Mouse (Mus musculus) midbrain, embryonic 15.5 days (tissue): ENCODE results near the gene Ocln. TPM values are rescaled to one million over a fixed set of nuclear protein-coding genes. Genes with fewer than 3 reads are reported as not detected.
A peak's percentile ranks its signal among the peaks of the same experiment; 100 is the strongest.

Experiments
- ATAC-seq: fragments of 200-750 bp; cut with Nextera tagmentation; replicated peaks from 2 replicates; pipeline ENCODE4 v1.8.0; 2017; ENCODE audit warnings: moderate TSS enrichment
- H3K27ac ChIP-seq: fragments of 300-500 bp; sonication (generic); 2 replicates; pipeline ENCODE4 v1.5.1; 2015; ENCODE audit warnings: mild to moderate bottlenecking, inconsistent platforms
- H3K27me3 ChIP-seq: fragments of 300-500 bp; sonication (generic); replicated peaks from 2 replicates; pipeline ENCODE4 v1.6.1; 2015; ENCODE audit warnings: inconsistent platforms
- H3K36me3 ChIP-seq: fragments of 300-500 bp; sonication (generic); replicated peaks from 2 replicates; pipeline ENCODE4 v1.6.1; 2015; ENCODE audit warnings: inconsistent platforms
- H3K4me1 ChIP-seq: fragments of 300-500 bp; sonication (generic); 2 replicates; pipeline ENCODE4 v1.6.1; 2015; ENCODE audit warnings: inconsistent platforms
- H3K4me2 ChIP-seq: fragments of 300-500 bp; sonication (generic); 2 replicates; pipeline ENCODE4 v1.6.1; 2015; ENCODE audit warnings: inconsistent platforms, mild to moderate bottlenecking, moderate library complexity
- H3K4me3 ChIP-seq: fragments of 300-500 bp; sonication (generic); 2 replicates; pipeline ENCODE4 v1.5.1; 2015; ENCODE audit warnings: mild to moderate bottlenecking, inconsistent platforms
- H3K9ac ChIP-seq: fragments of 300-500 bp; sonication (generic); 2 replicates; pipeline ENCODE4 v1.6.1; 2015; ENCODE audit warnings: mild to moderate bottlenecking, inconsistent platforms
- H3K9me3 ChIP-seq: fragments of 300-500 bp; sonication (generic); 2 replicates; pipeline ENCODE4 v1.6.1; 2016; ENCODE audit warnings: inconsistent platforms
- WGBS: fragments of 180-500 bp; shearing (Covaris S2); methylation state at CpG from one replicate; pipeline ENCODE4 v1.1.7; 2015; ENCODE audit warnings: mixed read lengths; 5-methylcytosine and 5-hydroxymethylcytosine counted together
- polyA plus RNA-seq: library from polyadenylated mRNA; unstranded; fragments of >200 nt; fragmentation: Nextera tagmentation; extraction: Ambion mirVana; gene quantifications from 2 replicates; pipeline ENCODE4 v1.2.1, GENCODE M21; 2015

Ocln gene
- polyA plus RNA-seq, 1 experiment from 2014 or later: 8.6 TPM

DNA sequence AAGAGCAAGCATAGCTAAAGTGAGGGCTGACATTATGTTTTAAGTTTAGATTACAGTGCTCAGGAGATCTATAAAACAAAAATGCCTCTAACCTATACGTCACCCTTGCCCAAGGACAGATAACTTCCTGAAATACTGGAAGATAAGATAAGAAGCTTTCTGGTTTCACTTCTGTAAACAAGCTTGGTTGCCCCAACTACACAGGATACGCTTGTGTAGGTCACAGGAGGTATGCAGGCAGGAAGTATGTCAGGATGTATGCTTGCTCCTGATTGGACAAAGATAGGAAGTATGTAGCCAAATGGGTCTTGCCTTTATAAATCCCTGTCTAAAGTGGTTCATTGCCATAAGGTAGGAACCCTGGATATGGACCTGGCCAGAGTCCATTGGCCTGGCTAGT is 23.4 kb upstream of the Ocln start:
- Histone ChIP-seq H3K4me3 (no peak overlapping the region), H3K9me3 (no peaks in the 10 kb centered on the region), H3K36me3 (no peaks in the 10 kb centered on the region), H3K4me2 (no peak overlapping the region), H3K9ac (no peak overlapping the region), H3K4me1 (no peaks in the 10 kb centered on the region), H3K27ac (no peak overlapping the region), H3K27me3 (no peaks in the 10 kb centered on the region; the same call in 1 of the 2 replicates)
- 76% methylated on average over 2 of the region's 2 CpGs for WGBS
- ATAC-seq: no peak

DNA sequence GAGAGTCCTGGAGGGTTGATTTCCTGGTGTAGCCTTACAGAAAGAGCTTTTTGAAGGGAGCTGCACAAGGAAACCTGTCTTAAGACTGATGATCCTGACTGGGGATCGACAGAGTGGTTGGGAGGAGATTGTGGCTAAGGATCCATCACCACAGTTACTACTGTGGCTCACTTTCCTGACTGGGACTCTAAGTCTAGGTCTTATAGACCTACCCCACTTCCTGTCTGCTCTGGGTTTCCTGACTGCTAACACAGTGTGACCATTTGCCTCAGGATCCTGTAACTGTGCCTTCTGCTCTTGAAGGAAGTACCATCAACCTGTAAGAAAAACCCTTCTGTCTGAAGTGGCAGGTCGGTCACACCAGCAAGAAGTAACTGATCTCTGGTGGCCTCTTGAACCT is 18.2 kb upstream of the Ocln start:
- H3K4me2 ChIP-seq: no peak overlapping the region
- H3K27me3 ChIP-seq: no peaks in the 10 kb centered on the region
- no peaks in the 10 kb centered on the region for H3K36me3 ChIP-seq
- ATAC-seq: no peak
- no peak overlapping the region for H3K4me3 ChIP-seq
- no peak overlapping the region for H3K9ac ChIP-seq
- 91% methylated on average over 2 of the region's 2 CpGs for WGBS
- no peaks in the 10 kb centered on the region for H3K4me1 ChIP-seq
- H3K27ac ChIP-seq: no peak overlapping the region
- H3K9me3 ChIP-seq: no peaks in the 10 kb centered on the region

DNA sequence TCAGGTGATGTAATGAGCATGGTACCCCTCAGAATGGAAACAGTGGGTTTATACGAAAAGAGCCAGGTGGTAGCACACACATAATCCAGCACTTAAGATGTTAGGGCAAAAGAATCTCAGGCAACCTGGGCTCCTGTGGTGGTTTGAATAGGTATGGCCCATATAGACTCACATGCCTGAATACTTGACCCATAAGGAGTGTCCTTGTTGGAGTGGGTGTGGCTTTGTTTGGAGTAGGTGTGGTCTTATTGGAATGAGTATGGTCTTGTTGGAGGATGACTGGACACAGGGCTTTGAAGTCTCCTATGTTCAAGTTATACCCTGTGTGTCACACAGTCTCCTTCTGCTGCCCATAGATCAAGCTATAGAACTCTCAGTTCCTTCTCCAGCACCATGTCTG is 15.8 kb upstream of the Ocln start:
- H3K9ac ChIP-seq: no peak overlapping the region
- H3K27ac ChIP-seq: no peak overlapping the region
- no peaks in the 10 kb centered on the region for H3K36me3 ChIP-seq
- H3K4me2 ChIP-seq: no peak overlapping the region
- H3K27me3 ChIP-seq: no peaks in the 10 kb centered on the region
- H3K4me3 ChIP-seq: no peak overlapping the region
- no peaks in the 10 kb centered on the region for H3K9me3 ChIP-seq
- WGBS: 98% methylated on average over 1 of the region's 1 CpGs
- ATAC-seq: no peak
- no peaks in the 10 kb centered on the region for H3K4me1 ChIP-seq

DNA sequence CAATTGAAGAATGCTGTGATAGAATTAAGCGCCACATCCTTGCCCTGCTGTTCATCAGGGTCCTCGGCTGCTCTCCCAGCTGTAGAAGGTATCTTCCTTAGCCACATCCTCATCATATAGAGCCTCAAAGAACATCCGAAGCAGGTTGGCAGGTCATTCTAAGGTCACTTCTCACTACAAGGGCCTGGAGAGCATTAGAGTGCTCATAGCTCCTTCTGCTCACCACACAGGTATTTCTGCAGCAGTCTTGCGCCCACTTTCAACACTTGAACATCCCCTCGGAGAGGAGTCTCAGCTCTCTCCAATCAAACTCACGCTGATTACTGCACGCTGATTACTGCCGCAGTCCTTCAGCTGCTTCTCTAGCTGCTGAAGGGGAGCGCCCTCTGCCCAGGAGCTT is 6.9 kb upstream of the Ocln start:
- whole genome bisulfite sequencing: 83% methylated on average over 9 of the region's 9 CpGs
- no peak overlapping the region for H3K4me2 ChIP-seq

DNA sequence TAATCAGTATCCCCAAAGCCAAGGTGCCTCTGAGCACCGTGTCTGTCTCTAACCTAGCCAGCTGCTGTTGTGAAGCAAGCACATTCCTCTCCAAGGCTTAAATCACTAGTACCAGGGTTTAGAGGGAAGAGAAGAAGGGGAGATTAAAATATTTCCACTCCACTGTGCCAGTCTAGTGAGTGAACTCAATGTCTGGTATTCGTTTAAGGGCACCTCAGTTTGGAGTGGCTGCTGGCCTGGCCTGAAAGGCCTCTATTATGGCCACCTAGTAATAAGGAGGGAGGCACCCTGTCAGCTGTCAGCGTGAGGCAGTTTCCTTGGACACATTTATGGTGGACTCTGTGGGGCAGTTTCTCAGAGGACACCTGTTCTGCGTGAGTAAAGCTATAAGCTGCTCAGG is 4.5 kb upstream of the Ocln start:
- H3K4me2 ChIP-seq: no peak overlapping the region
- peaks cover 12% of the 10 kb centered on the region for H3K4me1 ChIP-seq
- no peak for ATAC-seq
- no peaks in the 10 kb centered on the region for H3K9me3 ChIP-seq
- H3K4me3 ChIP-seq: no peak overlapping the region
- no peaks in the 10 kb centered on the region for H3K36me3 ChIP-seq
- 83% methylated on average over 4 of the region's 4 CpGs for WGBS
- H3K27me3 ChIP-seq: peaks cover 16% of the 10 kb centered on the region
- no peak overlapping the region for H3K9ac ChIP-seq
- no peak overlapping the region for H3K27ac ChIP-seq

More for the DNA sequence above, 6.9 kb upstream of the Ocln start:
- no peaks in the 10 kb centered on the region for H3K36me3 ChIP-seq
- H3K27ac ChIP-seq: no peak overlapping the region
- H3K9ac ChIP-seq: no peak overlapping the region
- H3K9me3 ChIP-seq: no peaks in the 10 kb centered on the region
- ATAC-seq: no peak
- H3K27me3 ChIP-seq: no peaks in the 10 kb centered on the region
- H3K4me1 ChIP-seq: no peaks in the 10 kb centered on the region
- H3K4me3 ChIP-seq: no peak overlapping the region

DNA sequence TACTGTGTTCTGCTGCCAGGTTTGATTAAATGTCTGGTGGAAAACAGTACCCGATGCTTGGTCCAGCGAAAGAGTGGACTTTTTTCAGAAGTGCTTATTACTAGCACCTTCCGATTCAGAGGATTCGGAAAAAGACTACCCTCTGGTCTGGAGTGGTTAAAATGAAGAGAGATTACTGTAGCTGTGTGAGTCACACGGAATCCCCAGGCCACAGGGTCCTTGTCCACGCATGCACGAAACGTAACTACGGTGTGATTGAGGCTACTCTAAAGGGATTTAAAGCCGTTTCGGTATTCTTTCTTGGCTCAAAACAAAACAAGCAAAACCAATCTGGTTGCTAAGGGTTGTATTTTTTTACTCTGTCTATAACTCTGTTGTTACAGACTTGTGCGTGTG is 522 bp upstream of the Ocln start:
- H3K27me3 ChIP-seq: peaks cover 44% of the 10 kb centered on the region
- peak overlapping the region; percentile 43; the same call in 1 of the 2 replicates for H3K9ac ChIP-seq
- H3K36me3 ChIP-seq: no peaks in the 10 kb centered on the region
- H3K4me3 ChIP-seq: peak overlapping the region; percentile 69
- WGBS: 5% methylated on average over 12 of the region's 12 CpGs
- peak overlapping the region; percentile 98 for H3K4me2 ChIP-seq
- peaks cover 22% of the 10 kb centered on the region for H3K4me1 ChIP-seq
- ATAC-seq: no peak
- no peak overlapping the region for H3K27ac ChIP-seq
- H3K9me3 ChIP-seq: no peaks in the 10 kb centered on the region

DNA sequence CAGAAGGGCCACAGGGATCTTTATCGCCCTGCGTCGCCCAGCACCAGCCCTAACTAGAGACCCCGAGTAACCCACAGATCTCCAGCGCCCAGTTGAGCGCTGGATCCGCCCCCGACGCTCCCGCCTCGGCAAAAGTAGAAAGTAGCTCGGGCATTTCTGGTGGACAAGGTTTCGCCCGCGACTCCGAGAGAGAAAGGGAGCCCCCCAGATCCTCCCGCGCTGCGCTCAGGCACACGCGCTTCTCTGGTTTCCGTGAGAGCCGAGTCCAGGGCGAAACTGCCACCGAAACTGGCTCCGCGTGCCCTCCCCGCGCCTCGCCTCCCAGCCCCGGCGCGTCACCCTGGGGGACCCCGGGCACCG is 529 bp downstream of the Ocln start:
- 1% methylated on average over 33 of the region's 35 CpGs for WGBS
- Histone ChIP-seq H3K36me3 (no peaks in the 10 kb centered on the region), H3K4me3 (peak overlapping the region; percentile 69), H3K27me3 (peaks cover 44% of the 10 kb centered on the region), H3K4me2 (peak overlapping the region; percentile 98), H3K27ac (no peak overlapping the region), H3K9me3 (no peaks in the 10 kb centered on the region), H3K4me1 (peaks cover 22% of the 10 kb centered on the region), H3K9ac (peak overlapping the region; percentile 43)
- peak; percentile 55 for ATAC-seq

DNA sequence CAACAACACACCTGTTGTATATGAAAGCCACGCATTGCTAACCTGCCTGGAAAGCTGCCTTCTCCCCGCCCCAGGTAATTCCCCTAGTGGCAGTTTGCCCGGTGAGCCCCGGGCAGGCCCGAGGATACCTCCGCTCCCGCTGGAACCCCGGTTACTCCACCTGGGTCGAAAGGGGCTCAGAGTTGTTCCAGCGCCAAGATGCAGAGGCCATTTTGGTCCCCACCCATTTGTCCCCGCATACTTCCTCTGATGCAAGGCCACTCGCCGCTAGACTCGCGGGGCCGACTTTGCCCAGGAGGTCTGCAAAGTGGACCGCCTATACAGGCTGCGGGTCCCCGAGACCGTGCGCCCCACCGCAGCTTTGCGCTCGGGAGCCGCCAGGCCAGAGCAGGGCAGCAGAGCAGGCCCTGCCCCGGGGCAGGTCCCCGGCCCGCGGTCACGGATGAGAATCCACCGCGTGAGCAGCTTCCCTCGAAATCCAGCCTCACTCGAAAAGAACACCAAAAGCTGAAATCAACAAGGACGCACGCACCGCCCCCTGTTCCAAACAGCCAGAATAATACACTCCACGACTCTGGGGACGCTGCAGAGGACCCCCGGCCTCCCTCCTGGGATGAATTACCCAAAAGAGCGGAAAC is 1.0 kb downstream of the Ocln start:
- H3K9me3 ChIP-seq: no peaks in the 10 kb centered on the region
- peak overlapping the region; percentile 69 for H3K4me3 ChIP-seq
- peaks cover 44% of the 10 kb centered on the region for H3K27me3 ChIP-seq
- H3K27ac ChIP-seq: no peak overlapping the region
- H3K4me1 ChIP-seq: peaks cover 22% of the 10 kb centered on the region
- ATAC-seq: peak; percentile 56
- no peaks in the 10 kb centered on the region for H3K36me3 ChIP-seq
- WGBS: under 1% methylated on average over 41 of the region's 41 CpGs
- H3K9ac ChIP-seq: peak overlapping the region; percentile 43
- peak overlapping the region; percentile 98 for H3K4me2 ChIP-seq

DNA sequence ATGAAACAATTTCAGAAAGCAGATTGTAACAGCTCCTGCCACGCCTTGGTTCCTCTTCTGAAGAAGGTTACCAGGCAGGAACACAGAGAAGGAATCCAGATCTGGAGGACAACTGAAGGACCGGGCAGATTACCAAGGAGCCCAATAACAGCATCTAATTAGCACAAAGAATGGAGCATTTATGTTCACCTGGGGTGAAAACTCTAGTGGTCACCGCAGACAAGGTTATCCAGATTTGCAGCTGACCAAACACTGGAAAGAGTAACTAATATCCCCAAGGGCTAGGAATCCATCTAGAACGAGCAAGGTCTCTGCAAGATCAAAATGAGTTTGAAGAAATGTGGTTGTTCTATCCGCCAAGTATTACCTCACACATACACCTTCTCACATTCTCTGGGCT is 5.2 kb downstream of the Ocln start:
- WGBS: 85% methylated on average over 5 of the region's 5 CpGs

DNA sequence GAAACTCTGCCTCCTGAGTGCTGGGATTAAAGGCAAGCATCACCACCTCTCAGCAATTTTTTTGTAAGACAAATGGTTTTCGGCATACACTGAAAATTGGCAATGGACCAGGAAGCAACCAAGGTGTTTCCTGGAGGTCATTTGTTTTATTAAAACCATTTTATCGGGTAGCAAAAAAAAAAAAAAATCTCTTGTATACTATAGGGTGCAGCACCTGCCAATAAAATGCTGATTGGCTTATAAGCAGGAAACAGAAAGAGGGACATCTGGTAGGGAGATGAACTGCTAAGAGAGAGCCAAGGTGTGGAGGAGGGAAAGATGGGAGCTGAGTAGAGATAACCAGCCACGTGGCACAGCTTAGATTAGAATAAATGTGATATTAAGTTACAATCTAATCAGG is 7.0 kb downstream of the Ocln start:
- 81% methylated on average over 3 of the region's 3 CpGs for WGBS
- no peak for ATAC-seq

More for the DNA sequence above, 5.2 kb downstream of the Ocln start:
- Histone ChIP-seq H3K9ac (no peak overlapping the region), H3K27me3 (peaks cover 31% of the 10 kb centered on the region), H3K4me1 (peaks cover 12% of the 10 kb centered on the region), H3K9me3 (no peaks in the 10 kb centered on the region), H3K4me2 (no peak overlapping the region), H3K4me3 (no peak overlapping the region), H3K36me3 (no peaks in the 10 kb centered on the region), H3K27ac (no peak overlapping the region)
- ATAC-seq: no peak

DNA sequence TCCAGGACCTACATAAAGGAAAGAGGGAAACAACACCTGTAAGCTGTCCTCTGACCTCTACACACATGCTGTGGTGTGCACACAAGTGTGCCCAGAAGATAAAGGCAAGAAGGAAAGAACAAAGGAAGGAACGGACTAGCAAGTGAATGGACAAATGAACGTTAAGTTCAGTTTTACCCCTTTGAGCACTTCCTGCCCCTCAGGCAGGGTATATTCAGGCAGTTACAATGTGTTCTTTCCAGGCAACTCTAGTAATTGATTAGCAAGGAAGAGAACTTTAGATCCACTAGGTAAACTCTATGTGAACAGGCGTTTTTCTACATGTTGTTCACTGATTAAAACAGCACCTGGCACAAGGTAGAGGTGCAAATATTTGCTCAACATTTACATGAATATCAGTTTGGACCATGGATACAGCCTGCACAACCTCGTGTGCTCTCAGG is 8.3 kb downstream of the Ocln start:
- H3K27ac ChIP-seq: no peak overlapping the region
- H3K27me3 ChIP-seq: peaks cover 3% of the 10 kb centered on the region; the same call in 1 of the 2 replicates
- no peak for ATAC-seq
- H3K36me3 ChIP-seq: no peaks in the 10 kb centered on the region
- H3K9me3 ChIP-seq: no peaks in the 10 kb centered on the region
- H3K9ac ChIP-seq: no peak overlapping the region
- H3K4me2 ChIP-seq: no peak overlapping the region
- H3K4me1 ChIP-seq: no peaks in the 10 kb centered on the region
- WGBS: 79% methylated on average over 4 of the region's 4 CpGs
- no peak overlapping the region for H3K4me3 ChIP-seq

More for the DNA sequence above, 7.0 kb downstream of the Ocln start:
- no peak overlapping the region for H3K4me3 ChIP-seq
- H3K4me2 ChIP-seq: no peak overlapping the region
- no peaks in the 10 kb centered on the region for H3K4me1 ChIP-seq
- peaks cover 13% of the 10 kb centered on the region for H3K27me3 ChIP-seq
- H3K36me3 ChIP-seq: no peaks in the 10 kb centered on the region
- no peaks in the 10 kb centered on the region for H3K9me3 ChIP-seq
- no peak overlapping the region for H3K9ac ChIP-seq
- H3K27ac ChIP-seq: no peak overlapping the region

DNA sequence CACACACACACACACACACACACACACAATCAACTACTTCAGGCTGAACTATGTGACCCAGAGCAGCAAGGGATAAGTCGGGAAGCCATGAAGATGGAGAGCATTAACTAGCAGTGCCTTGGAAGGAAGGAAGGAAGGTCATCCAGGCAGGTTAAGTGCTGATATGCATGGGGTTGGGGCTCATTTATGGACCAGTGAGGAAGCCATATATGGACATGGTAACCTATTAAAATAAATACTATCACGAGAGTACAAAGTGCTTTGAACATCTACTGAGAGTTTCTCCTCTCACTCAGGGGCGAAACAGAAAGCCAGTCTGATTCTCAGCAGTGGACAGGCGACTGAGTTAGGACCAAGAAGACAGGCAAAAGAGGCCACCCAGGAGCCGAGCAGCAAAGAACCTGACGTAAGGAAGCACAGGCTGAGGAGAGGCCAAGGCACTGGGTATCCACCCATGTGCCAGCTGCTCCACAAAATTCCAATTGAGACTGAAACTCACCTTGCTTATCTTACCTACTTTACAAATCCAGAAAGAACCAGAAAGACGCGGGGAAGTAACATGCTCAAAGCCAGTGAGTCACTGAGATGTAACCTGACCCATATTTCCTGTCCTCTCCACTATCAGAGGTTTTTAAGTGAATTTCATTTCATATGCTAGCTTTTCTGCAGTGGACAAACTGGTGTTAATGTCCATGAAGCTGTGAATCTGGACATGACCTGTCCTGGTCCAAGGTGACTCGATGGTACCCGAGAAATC is 9.3 kb downstream of the Ocln start:
- ATAC-seq: no peak
- 86% methylated on average over 10 of the region's 10 CpGs for WGBS

DNA sequence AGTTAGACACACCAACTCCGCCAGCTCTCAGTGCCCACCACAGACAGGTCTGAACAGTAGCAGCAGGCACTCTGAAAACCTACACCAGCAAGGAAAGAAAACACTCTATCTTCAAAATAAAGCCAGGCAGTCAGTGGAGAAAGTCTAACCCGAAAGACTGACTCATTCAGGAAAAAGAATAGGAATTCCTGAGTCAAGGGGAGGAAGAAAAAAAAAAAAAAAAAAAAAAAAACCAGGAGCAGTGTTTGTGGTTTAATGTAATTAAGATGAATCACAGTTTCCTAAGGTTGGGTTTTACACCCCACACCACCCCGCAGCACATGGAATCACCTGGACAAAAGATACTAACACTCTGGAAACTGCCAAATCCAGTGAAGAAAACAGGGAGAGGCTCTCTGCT is 16.4 kb downstream of the Ocln start:
- WGBS: 83% methylated on average over 3 of the region's 3 CpGs

More for the DNA sequence above, 9.3 kb downstream of the Ocln start:
- no peak overlapping the region for H3K9ac ChIP-seq
- no peak overlapping the region for H3K27ac ChIP-seq
- H3K9me3 ChIP-seq: no peaks in the 10 kb centered on the region
- H3K4me1 ChIP-seq: no peaks in the 10 kb centered on the region
- H3K27me3 ChIP-seq: no peaks in the 10 kb centered on the region
- H3K4me2 ChIP-seq: no peak overlapping the region
- no peaks in the 10 kb centered on the region for H3K36me3 ChIP-seq
- H3K4me3 ChIP-seq: no peak overlapping the region

More for the DNA sequence above, 16.4 kb downstream of the Ocln start:
- Histone ChIP-seq H3K9ac (no peak overlapping the region), H3K4me2 (no peak overlapping the region), H3K4me1 (no peaks in the 10 kb centered on the region), H3K4me3 (no peak overlapping the region), H3K36me3 (no peaks in the 10 kb centered on the region), H3K9me3 (no peaks in the 10 kb centered on the region), H3K27me3 (no peaks in the 10 kb centered on the region), H3K27ac (no peak overlapping the region)
- ATAC-seq: no peak
